Mouse (Mus musculus): Measurements from ENCODE around the gene Hist1h2bh.

DNA sequence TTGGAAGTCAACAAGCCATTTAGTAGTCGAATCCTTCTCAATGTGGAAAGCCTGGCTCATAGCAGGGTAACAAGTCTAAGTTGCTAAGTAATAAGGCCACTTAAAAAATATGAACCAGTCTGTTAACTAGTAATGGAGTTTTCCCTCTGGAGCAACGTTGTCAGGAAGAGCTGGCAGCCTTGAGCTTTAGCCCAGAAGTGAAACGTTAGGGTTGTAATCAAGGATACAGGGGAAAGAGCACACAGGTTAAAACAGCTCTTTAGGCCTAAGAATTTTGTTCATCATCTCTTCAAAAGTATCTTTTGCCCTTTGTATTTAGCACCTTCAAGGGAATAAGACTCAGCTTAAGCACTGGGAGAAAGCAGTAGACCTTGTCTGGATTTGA lies 7.6 kb upstream of the Hist1h2bh start:
- TF ChIP-seq POLR2A (IDR thresholded peaks at IDR 0.05; ENCODE audit: low read depth, low read length) (no peak), CTCF (IDR thresholded peaks at IDR 0.05; ENCODE audit: extremely low read depth, insufficient read length, insufficient replicate concordance, low read depth, low read length) (no peak)
